Mouse (Mus musculus) thymus, postnatal 14 days (tissue): Measurements from ENCODE around the gene Cda.
A peak's percentile ranks its signal among the peaks of the same experiment; 100 is the strongest.

Experiments used
- DNase-seq: peaks from one replicate; pipeline ENCODE4 v3.0.0; 2021

Cda gene

DNA sequence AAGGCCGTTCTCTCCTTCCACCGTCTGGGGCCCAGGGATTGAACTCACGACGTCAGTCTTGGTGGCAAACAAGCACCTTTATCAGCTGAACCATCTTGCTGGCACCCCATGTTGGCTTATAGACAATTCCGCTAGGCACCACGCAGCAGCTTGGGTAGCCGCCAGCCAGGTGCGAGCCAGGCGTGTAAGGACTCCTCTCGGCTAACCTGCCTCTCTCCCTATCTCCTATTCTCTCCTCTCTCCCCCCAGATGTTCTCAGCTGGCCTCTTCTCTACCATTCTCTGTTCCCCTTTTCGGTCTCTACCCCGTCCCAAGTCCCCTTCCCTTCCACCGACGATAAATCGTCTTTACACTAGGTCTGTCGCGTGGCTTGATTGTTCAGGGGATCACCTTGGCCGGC, 64.0 kb downstream of the Cda start:
- DNase-seq, result peak; percentile 22

DNA sequence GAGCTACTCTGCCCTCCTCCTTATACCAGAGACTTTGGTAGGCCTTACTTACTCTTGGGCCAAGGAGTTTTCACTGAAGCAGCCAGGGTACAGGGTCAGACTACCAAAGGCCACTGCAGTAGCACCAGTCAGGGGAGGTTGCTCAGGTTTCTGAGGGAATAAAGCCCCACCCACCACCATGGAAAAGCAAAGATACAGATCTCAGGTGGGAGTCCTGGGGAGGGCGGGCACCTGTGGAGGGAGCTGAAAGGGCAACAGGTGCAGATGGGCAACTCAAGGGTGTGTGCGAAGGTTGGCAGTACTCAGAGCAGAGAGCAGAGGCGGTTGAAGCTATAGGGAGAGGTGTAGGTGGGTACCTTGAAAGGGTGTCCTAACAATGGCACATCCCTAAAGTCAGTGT, 64.8 kb downstream of the Cda start:
- peak; percentile 2 for DNase-seq

GRCm38 (mm10) chr4:138301271-138301780, 66.5 kb downstream of the Cda start:
- DNase-seq, result no peak

DNA sequence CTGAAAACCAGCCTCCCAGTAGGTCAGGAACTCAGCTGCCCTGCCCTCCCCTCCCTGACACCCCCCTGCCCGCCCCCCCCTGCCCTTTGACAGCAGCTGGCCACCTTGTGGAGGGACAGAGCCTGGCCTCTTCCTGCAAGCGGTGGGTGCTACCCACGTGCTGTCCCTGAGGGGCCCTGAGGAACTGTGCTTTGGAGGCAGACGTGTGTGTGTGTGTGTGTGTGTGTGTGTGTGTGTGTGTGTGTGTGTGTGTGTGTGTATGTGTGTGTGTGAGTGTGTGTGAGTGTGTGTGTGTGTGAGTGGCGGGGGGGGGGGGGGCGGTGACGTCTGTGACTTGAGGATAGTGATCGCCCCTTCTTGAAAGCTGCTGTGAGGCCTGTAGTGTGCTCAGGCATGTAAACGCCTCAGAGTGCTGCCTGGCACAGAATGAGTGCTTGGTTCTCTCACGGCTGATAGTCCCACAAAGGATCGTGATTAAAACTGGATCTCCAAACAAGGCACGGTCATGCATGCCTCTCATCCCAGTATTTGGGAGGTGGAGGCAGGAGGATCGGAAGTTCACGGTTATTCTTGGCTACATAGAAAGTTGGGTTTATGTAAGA, 73.7 kb downstream of the Cda start:
- no peak for DNase-seq

DNA sequence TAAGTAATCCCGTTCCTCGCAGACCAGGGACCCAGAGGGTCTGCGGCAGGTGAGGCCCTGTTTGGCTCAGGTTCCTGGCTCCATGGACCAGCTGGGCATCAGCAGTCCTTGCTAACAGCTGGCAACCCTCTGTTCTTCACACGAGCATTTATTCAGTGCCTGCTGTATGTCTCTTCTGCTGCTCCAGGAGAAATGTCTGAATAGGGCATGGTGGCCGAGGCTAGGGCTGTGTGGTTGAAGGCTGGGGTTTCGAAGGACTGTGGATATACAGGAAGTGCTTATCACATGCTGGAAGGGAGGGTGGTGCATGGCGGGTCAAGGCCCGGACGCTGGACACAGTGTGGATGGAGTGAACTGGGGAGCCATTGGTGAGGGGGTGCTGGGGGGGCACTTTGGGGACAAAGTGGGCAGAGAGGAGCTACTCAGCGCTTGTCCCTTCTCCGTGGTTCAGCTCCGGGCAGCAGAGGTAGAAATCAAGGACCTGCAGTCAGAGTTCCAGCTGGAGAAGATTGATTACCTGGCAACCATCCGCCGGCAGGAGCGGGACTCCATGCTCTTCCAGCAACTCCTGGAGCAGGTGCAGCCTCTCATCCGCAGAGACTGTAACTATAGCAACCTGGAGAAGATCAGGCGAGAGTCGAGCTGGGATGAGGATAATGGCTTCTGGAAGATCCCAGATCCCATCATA, 74.4 kb downstream of the Cda start:
- no peak for DNase-seq

DNA sequence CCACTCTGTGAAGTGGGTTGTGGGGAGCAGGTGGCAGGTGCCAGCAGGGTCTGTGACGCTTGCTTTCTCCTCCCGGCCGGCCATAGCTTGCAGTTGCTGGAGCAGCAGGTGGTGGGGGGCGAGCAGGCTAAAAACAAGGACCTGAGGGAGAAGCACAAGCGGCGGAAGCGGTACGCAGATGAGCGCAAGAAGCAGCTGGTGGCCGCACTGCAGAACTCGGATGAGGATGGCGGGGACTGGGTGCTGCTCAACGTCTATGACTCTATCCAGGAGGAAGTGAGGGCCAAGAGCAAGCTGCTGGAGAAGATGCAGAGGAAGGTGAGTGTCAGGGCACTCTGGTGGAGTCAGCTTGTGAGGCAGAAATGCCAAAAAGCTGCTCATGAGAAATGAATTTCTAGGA, 75.8 kb downstream of the Cda start:
- DNase-seq, result no peak

DNA sequence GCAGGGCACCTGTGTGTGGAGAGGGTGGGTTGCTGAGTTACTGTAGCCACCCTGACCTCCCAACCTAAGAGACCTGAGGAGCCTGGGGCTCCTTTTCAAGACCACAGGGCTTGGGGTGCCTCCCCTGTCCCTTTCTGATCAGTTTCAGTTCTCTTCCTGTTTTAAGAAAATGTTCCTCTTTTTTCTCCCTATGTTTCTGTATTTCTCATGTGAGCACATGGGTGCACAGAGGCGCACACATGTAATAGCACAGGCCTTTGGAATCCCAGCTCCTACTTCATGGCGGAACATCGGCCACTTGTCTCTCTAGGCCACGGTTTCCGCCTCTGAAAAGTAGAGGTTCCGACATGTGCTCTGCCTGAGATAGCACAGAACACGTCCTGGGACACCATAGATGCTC, 79.1 kb downstream of the Cda start:
- DNase-seq, result no peak
